Mouse (Mus musculus): ENCODE measurements at regions not wholly inside any gene's neighbourhood (a gene's known extent, or its start where the extent isn't known, plus 50 kb on each side); places are given as distances from the start of the nearest gene placed in this dataset. TPM values are rescaled to one million over a fixed set of nuclear protein-coding genes. Genes with fewer than 3 reads are reported as not detected.

GRCm38 (mm10) chr4:30675911-30676310 is 1288.0 kb upstream of the Map3k7 start:
- Histone ChIP-seq H3K4me1 (peaks cover 7% of the 10 kb centered on the region), H3K9me3 (no peaks in the 10 kb centered on the region), H3K4me3 (replicated peaks) (no peak overlapping the region), H3K4me2 (no peak overlapping the region), H3K27me3 (no peaks in the 10 kb centered on the region), H3K36me3 (replicated peaks) (no peaks in the 10 kb centered on the region), H3K27ac (no peak overlapping the region), H3K9ac (no peak overlapping the region)
- 0 out of 2 replicates have a peak, but pooled peaks have one; percentile 41 for ATAC-seq (ENCODE audit: low FRiP score)
- WGBS = 35% methylated on average over 3 of the region's 3 CpGs

- Histone ChIP-seq H3K9me3 (no peaks in the 10 kb centered on the region), H3K27ac (no peak overlapping the region), H3K9ac (no peak overlapping the region), H3K4me1 (peaks cover 7% of the 10 kb centered on the region), H3K36me3 (replicated peaks) (no peaks in the 10 kb centered on the region), H3K4me2 (no peak overlapping the region), H3K27me3 (no peaks in the 10 kb centered on the region), H3K4me3 (replicated peaks) (no peak overlapping the region)
- 10% methylated on average over 2 of the region's 2 CpGs for WGBS
- peak; percentile 67; the same call in 1 of the 2 replicates for ATAC-seq (ENCODE audit: low FRiP score)
Observed at GRCm38 (mm10) chr4:30677056-30677455, 1286.8 kb upstream of the Map3k7 start.

- H3K4me3 ChIP-seq (replicated peaks) = no peak overlapping the region
- no peak for ATAC-seq (ENCODE audit: low FRiP score)
- no peaks in the 10 kb centered on the region for H3K4me1 ChIP-seq
- H3K9ac ChIP-seq = no peak overlapping the region
- WGBS = 83% methylated on average over 6 of the region's 6 CpGs
- no peaks in the 10 kb centered on the region for H3K27me3 ChIP-seq
- no peaks in the 10 kb centered on the region for H3K36me3 ChIP-seq (replicated peaks)
- no peak overlapping the region for H3K4me2 ChIP-seq
- no peaks in the 10 kb centered on the region for H3K9me3 ChIP-seq
- no peak overlapping the region for H3K27ac ChIP-seq
Observed at GRCm38 (mm10) chr4:30682394-30682793, 1281.5 kb upstream of the Map3k7 start.

- H3K9me3 ChIP-seq = no peaks in the 10 kb centered on the region
- no peaks in the 10 kb centered on the region for H3K4me1 ChIP-seq
- no peak overlapping the region for H3K9ac ChIP-seq
- 61% methylated on average over 3 of the region's 3 CpGs for WGBS
- H3K27ac ChIP-seq = no peak overlapping the region
- no peak overlapping the region for H3K4me2 ChIP-seq
- ATAC-seq (ENCODE audit: low FRiP score) = no peak
- H3K4me3 ChIP-seq (replicated peaks) = no peak overlapping the region
- no peaks in the 10 kb centered on the region for H3K36me3 ChIP-seq (replicated peaks)
- no peaks in the 10 kb centered on the region for H3K27me3 ChIP-seq
Observed at GRCm38 (mm10) chr4:30713378-30714001, 1250.4 kb upstream of the Map3k7 start.

Small RNAs in the stretch of these regions (microRNA-seq; reads per million reads assigned to microRNA genes)
- gene Gm22831 = not detected
